Mouse (Mus musculus): ENCODE data around the gene Smad5.
A peak's percentile ranks its signal among the peaks of the same experiment; 100 is the strongest.

Gene Smad5

GRCm38 (mm10) chr13:56757201-56757600, 54.4 kb downstream of the Smad5 start:
- no peak for DNase-seq

- no peak for DNase-seq
Measured at GRCm38 (mm10) chr13:56758492-56758891, 55.7 kb downstream of the Smad5 start.

GRCm38 (mm10) chr13:56762446-56763229, 59.8 kb downstream of the Smad5 start:
- DNase-seq = no peak

- no peak for DNase-seq
Measured at GRCm38 (mm10) chr13:56765284-56766032, 62.6 kb downstream of the Smad5 start.

- DNase-seq = no peak
Measured at GRCm38 (mm10) chr13:56766211-56766610, 63.4 kb downstream of the Smad5 start.

GRCm38 (mm10) chr13:56769431-56769830, 66.6 kb downstream of the Smad5 start:
- no peak for DNase-seq

- no peak for DNase-seq
Measured at GRCm38 (mm10) chr13:56770136-56770578, 67.3 kb downstream of the Smad5 start.

GRCm38 (mm10) chr13:56770786-56771185, 68.0 kb downstream of the Smad5 start:
- no peak for DNase-seq

- DNase-seq = no peak
Measured at GRCm38 (mm10) chr13:56772592-56772991, 69.8 kb downstream of the Smad5 start.

GRCm38 (mm10) chr13:56773262-56773870, 70.6 kb downstream of the Smad5 start:
- DNase-seq = no peak

GRCm38 (mm10) chr13:56774304-56774703, 71.5 kb downstream of the Smad5 start:
- DNase-seq = no peak

GRCm38 (mm10) chr13:56780746-56781469, 78.1 kb downstream of the Smad5 start:
- no peak for DNase-seq

- no peak for DNase-seq
Measured at GRCm38 (mm10) chr13:56781697-56782096, 78.9 kb downstream of the Smad5 start.

- DNase-seq = no peak
Measured at GRCm38 (mm10) chr13:56782621-56783020, 79.8 kb downstream of the Smad5 start.

GRCm38 (mm10) chr13:56790683-56791082, 87.9 kb downstream of the Smad5 start:
- peak; percentile 37 for DNase-seq
